Mouse (Mus musculus): ENCODE results near the gene Lrp2. TPM values are rescaled to one million over a fixed set of nuclear protein-coding genes. Genes with fewer than 3 reads are reported as not detected.

The Lrp2 gene
- polyA plus RNA-seq, 1 experiment = 92.6 TPM

DNA sequence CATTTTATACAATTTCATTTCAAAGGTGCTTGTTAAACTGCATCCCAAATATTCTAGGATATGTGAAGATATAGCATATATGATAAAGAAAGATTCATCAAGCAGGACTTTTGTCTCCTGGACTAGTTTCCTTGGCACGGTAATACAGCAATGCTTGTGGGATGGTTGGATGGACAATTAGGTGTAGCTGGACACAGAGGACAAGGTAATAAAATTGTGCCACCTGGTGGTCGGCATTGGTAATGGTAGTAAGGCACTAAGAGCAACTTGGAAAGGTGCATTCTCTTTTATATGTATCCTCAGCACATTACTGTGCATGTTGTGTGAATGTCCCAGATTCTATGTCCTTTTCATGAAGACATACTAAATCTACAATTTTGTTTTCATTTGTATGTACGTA, 157.7 kb downstream of the Lrp2 start:
- H3K36me3 ChIP-seq (ENCODE audit: control insufficient read depth, insufficient read depth, low read length, poor library complexity, severe bottlenecking) = no peaks in the 10 kb centered on the region
- H3K4me1 ChIP-seq (ENCODE audit: control insufficient read depth, insufficient read depth, low read length) = no peaks in the 10 kb centered on the region
- H3K9me3 ChIP-seq (replicated peaks; ENCODE audit: control insufficient read depth, insufficient read depth, low read length, poor library complexity, severe bottlenecking) = no peaks in the 10 kb centered on the region
- H3K4me3 ChIP-seq (ENCODE audit: low read depth, low read length) = no peak overlapping the region
- no peak overlapping the region for H3K9ac ChIP-seq (ENCODE audit: low read depth, poor library complexity, severe bottlenecking)
- H3K27me3 ChIP-seq (ENCODE audit: control insufficient read depth, insufficient read depth, low read length, poor library complexity, severe bottlenecking) = no peaks in the 10 kb centered on the region
- no peak overlapping the region for H3K27ac ChIP-seq (ENCODE audit: insufficient read depth, low read length)
- TF ChIP-seq POLR2A (IDR thresholded peaks at IDR 0.05; ENCODE audit: insufficient read depth, low read length) (no peak), CTCF (IDR thresholded peaks at IDR 0.05; ENCODE audit: low read depth, low read length) (peak; percentile 18), EP300 (IDR thresholded peaks at IDR 0.05; ENCODE audit: insufficient read depth, low read depth, low read length) (no peak)

DNA sequence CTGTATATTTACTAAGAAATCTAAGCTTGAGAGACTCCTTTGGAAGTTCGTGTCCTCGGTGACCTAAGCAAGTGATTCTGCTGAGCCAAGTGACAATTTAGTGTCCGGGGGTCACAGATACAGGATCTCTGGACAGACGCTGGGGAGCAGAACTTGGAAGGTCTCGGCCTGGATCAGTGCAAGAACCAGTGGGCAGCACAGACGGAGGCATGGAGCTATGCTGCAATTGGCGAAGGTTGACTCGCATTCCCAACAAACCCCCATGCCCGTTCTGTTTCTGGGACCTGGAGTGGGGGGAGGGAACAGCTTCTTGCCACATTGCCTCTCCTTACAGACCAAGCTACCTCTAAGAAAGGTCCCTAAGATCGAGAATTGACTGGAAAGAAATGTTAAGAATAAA, 158.7 kb downstream of the Lrp2 start:
- Histone ChIP-seq H3K27me3 (ENCODE audit: control insufficient read depth, insufficient read depth, low read length, poor library complexity, severe bottlenecking) (no peaks in the 10 kb centered on the region), H3K4me1 (ENCODE audit: control insufficient read depth, insufficient read depth, low read length) (no peaks in the 10 kb centered on the region), H3K36me3 (ENCODE audit: control insufficient read depth, insufficient read depth, low read length, poor library complexity, severe bottlenecking) (no peaks in the 10 kb centered on the region), H3K4me3 (ENCODE audit: low read depth, low read length) (no peak overlapping the region), H3K27ac (ENCODE audit: insufficient read depth, low read length) (no peak overlapping the region), H3K9me3 (replicated peaks; ENCODE audit: control insufficient read depth, insufficient read depth, low read length, poor library complexity, severe bottlenecking) (no peaks in the 10 kb centered on the region), H3K9ac (ENCODE audit: low read depth, poor library complexity, severe bottlenecking) (no peak overlapping the region)
- no peak for TF ChIP-seq POLR2A (IDR thresholded peaks at IDR 0.05; ENCODE audit: insufficient read depth, low read length)
- TF ChIP-seq EP300 (IDR thresholded peaks at IDR 0.05; ENCODE audit: insufficient read depth, low read depth, low read length) = no peak

DNA sequence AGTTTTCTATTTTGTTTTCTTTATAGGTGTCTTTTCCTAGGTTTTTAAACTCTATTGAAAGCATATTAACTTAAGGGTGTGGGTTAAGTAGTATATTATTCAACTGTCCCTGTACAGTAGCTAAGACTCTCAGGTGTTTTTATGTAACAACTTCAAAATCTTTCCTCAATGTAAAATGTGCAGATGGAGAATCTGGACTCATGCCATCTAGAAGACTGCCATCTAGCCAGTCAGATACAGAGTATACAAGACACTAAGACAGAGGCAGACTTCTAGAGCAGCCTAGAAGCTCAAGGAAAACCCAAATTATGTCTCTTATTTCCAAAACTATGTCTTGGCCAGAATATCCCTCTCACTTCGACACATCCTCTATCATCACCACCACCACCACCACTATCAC, 159.8 kb downstream of the Lrp2 start:
- no peaks in the 10 kb centered on the region for H3K36me3 ChIP-seq (ENCODE audit: control insufficient read depth, insufficient read depth, low read length, poor library complexity, severe bottlenecking)
- no peak for TF ChIP-seq EP300 (IDR thresholded peaks at IDR 0.05; ENCODE audit: insufficient read depth, low read depth, low read length)
- no peak for TF ChIP-seq CTCF (IDR thresholded peaks at IDR 0.05; ENCODE audit: low read depth, low read length)
- TF ChIP-seq POLR2A (IDR thresholded peaks at IDR 0.05; ENCODE audit: insufficient read depth, low read length) = no peak

DNA sequence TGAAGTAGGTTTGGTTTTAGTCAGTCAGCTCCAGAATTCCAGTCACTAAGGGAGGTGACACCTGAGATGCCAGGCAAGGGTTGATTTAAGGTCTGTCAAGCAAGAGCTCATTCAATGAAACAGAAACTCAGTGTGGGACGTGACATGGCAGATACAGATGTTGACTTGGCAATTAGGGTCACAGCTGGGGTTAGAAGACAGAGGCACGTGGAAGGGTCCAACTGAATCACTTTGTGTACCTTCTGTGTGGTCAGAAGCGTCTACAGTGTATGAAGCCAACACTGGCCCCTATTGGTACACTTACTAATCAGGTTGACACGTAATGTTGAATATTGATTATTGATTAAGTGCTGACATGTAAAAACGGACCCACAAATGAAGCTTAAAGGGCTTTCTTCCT, 161.0 kb downstream of the Lrp2 start:
- TF ChIP-seq POLR2A (IDR thresholded peaks at IDR 0.05; ENCODE audit: insufficient read depth, low read length) = no peak
- TF ChIP-seq CTCF (IDR thresholded peaks at IDR 0.05; ENCODE audit: low read depth, low read length) = no peak
- TF ChIP-seq EP300 (IDR thresholded peaks at IDR 0.05; ENCODE audit: insufficient read depth, low read depth, low read length) = no peak
- H3K27ac ChIP-seq (ENCODE audit: insufficient read depth, low read length) = no peak overlapping the region

More for the DNA sequence above, 159.8 kb downstream of the Lrp2 start:
- Histone ChIP-seq H3K9ac (ENCODE audit: low read depth, poor library complexity, severe bottlenecking) (no peak overlapping the region), H3K27me3 (ENCODE audit: control insufficient read depth, insufficient read depth, low read length, poor library complexity, severe bottlenecking) (no peaks in the 10 kb centered on the region), H3K4me1 (ENCODE audit: control insufficient read depth, insufficient read depth, low read length) (no peaks in the 10 kb centered on the region), H3K9me3 (replicated peaks; ENCODE audit: control insufficient read depth, insufficient read depth, low read length, poor library complexity, severe bottlenecking) (no peaks in the 10 kb centered on the region), H3K4me3 (ENCODE audit: low read depth, low read length) (no peak overlapping the region), H3K27ac (ENCODE audit: insufficient read depth, low read length) (no peak overlapping the region)

DNA sequence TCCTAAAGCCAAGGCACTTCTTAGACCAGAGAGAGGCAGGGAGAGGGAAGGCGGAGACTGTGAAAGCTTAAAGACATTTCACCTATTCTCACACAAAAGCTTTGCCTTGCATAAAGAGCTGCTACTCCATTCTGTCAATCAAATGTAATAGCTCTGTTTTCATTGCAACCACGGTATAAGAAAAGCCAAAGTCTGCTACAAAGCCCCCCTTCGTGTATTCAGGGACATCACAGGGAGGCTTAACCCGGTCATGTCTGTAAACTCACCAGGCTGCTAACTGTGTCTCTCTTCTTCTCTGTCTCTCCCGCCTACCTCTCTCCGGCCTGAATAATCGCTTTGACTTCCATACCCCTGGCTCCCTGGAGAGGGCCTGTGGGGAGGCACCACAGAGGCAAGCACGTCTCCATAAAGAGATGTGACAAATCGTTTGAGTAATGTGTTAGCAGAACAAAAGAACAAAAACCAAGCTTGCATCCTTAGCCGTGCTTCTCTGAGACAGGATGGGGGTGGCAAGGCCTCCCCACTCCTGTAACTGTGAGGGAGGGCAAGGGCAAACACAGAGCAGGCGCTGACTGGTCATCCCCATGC, 167.5 kb downstream of the Lrp2 start:
- H3K9me3 ChIP-seq (replicated peaks; ENCODE audit: control insufficient read depth, insufficient read depth, low read length, poor library complexity, severe bottlenecking) = no peaks in the 10 kb centered on the region
- H3K36me3 ChIP-seq (ENCODE audit: control insufficient read depth, insufficient read depth, low read length, poor library complexity, severe bottlenecking) = no peaks in the 10 kb centered on the region
- H3K27me3 ChIP-seq (ENCODE audit: control insufficient read depth, insufficient read depth, low read length, poor library complexity, severe bottlenecking) = no peaks in the 10 kb centered on the region
- H3K27ac ChIP-seq (ENCODE audit: insufficient read depth, low read length) = no peak overlapping the region
- no peak overlapping the region for H3K9ac ChIP-seq (ENCODE audit: low read depth, poor library complexity, severe bottlenecking)
- TF ChIP-seq CTCF (IDR thresholded peaks at IDR 0.05; ENCODE audit: low read depth, low read length) (no peak), EP300 (IDR thresholded peaks at IDR 0.05; ENCODE audit: insufficient read depth, low read depth, low read length) (0 out of 2 replicates have a peak, but pooled peaks have one; percentile 14)
- H3K4me1 ChIP-seq (ENCODE audit: control insufficient read depth, insufficient read depth, low read length) = peaks cover 3% of the 10 kb centered on the region
- H3K4me3 ChIP-seq (ENCODE audit: low read depth, low read length) = no peak overlapping the region

More for the DNA sequence above, 161.0 kb downstream of the Lrp2 start:
- Histone ChIP-seq H3K9ac (ENCODE audit: low read depth, poor library complexity, severe bottlenecking) (no peak overlapping the region), H3K4me3 (ENCODE audit: low read depth, low read length) (no peak overlapping the region), H3K9me3 (replicated peaks; ENCODE audit: control insufficient read depth, insufficient read depth, low read length, poor library complexity, severe bottlenecking) (no peaks in the 10 kb centered on the region), H3K36me3 (ENCODE audit: control insufficient read depth, insufficient read depth, low read length, poor library complexity, severe bottlenecking) (no peaks in the 10 kb centered on the region), H3K4me1 (ENCODE audit: control insufficient read depth, insufficient read depth, low read length) (no peaks in the 10 kb centered on the region), H3K27me3 (ENCODE audit: control insufficient read depth, insufficient read depth, low read length, poor library complexity, severe bottlenecking) (no peaks in the 10 kb centered on the region)

DNA sequence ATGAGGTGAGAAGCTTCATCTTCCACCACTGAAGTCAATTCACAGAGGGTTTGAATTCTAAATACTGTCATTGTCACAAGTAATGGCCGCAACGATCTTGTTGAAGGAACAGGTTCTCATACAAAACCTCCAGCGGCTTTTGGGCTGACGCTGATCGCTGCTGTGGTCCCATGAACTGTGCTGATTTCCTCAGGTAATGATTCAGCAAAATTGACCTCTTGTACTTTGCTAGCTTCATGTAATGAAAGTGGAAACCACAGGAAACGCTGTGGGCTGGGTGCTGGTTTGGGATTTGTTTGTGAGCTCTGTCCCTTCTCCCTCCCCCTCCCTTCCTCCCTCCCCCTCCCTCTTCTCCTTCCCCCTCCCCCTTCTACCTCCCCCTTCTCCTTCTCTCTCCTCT, 170.8 kb downstream of the Lrp2 start:
- TF ChIP-seq CTCF (IDR thresholded peaks at IDR 0.05; ENCODE audit: low read depth, low read length) (no peak), POLR2A (IDR thresholded peaks at IDR 0.05; ENCODE audit: insufficient read depth, low read length) (no peak), EP300 (IDR thresholded peaks at IDR 0.05; ENCODE audit: insufficient read depth, low read depth, low read length) (no peak)
- Histone ChIP-seq H3K27ac (ENCODE audit: insufficient read depth, low read length) (no peak overlapping the region), H3K27me3 (ENCODE audit: control insufficient read depth, insufficient read depth, low read length, poor library complexity, severe bottlenecking) (no peaks in the 10 kb centered on the region; the same call in 1 of the 2 replicates), H3K4me1 (ENCODE audit: control insufficient read depth, insufficient read depth, low read length) (peaks cover 3% of the 10 kb centered on the region), H3K36me3 (ENCODE audit: control insufficient read depth, insufficient read depth, low read length, poor library complexity, severe bottlenecking) (no peaks in the 10 kb centered on the region), H3K4me3 (ENCODE audit: low read depth, low read length) (no peak overlapping the region), H3K9me3 (replicated peaks; ENCODE audit: control insufficient read depth, insufficient read depth, low read length, poor library complexity, severe bottlenecking) (no peaks in the 10 kb centered on the region), H3K9ac (ENCODE audit: low read depth, poor library complexity, severe bottlenecking) (no peak overlapping the region)

Measured in ES-Bruce4 (cell line).